Mouse (Mus musculus) cerebellum, adult 11-12 months (tissue): ENCODE results near the gene Ear1.
"Not testable (repeated sequence)": the region's sequence is repeated elsewhere in the genome, so short reads cannot be mapped to it uniquely, and the experiment has no call there.

Source experiments
- DNase-seq: peaks from one replicate; pipeline ENCODE4 v3.0.0; 2022

The Ear1 gene

DNA sequence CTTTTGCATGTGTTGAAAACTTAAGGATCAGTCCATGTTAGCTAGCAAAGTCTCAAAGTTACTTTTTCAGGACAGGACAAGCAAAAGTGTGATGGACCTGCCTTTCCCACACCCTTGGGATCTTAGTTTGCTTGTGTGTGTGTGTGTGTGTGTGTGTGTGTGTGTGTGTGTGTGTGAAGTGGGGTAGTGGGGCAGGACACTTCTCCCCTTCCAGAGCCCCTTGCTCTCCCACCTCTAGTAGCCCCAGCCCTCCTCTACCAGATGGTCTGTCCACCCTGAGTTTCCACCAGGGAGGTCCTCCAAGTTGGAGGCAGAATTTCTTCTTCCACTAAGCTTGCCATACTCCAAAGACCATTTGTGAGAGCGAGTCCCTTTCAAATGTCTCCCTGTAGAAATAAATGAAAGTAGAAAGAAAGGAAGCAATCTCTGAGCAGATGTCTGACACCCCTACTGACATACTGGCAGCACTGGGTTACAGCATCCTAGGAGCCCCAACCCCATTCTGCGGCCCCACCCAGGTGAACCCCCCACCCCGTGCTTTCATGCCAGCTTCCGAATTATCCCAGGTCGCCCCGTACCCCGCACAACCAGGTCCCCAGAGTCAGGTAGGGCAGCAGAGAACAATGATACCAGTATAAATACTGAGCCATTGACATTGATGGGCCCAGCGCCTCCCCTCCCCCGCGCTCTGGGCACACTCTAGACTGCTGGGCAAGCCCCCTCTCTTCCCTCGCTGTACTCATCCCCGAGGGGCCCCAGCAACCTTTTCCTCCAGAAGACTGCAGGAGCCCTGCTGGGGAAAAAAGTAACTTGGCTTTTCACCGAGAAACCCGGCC lies 79.0 kb downstream of the Ear1 start:
- DNase-seq: no peak

DNA sequence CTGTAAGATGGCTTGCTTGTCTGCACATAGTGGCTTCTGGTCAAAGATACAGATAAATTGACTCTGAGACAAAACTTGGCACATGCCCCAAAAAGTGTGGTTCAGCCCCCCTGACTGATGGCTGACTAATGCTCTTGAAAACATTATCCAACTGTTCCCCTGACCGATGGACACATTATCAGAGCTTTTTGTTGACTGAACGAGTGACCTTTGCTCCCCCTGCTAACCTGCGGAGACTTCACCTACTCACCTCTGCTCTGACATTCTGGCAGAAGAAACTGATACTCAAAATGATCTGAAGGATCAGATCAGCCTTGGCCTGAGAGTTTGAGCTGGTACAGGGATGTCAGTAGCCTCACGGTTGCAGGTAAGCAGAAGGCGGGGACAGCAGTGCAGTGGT lies 81.5 kb downstream of the Ear1 start:
- DNase-seq: not testable (repeated sequence)

DNA sequence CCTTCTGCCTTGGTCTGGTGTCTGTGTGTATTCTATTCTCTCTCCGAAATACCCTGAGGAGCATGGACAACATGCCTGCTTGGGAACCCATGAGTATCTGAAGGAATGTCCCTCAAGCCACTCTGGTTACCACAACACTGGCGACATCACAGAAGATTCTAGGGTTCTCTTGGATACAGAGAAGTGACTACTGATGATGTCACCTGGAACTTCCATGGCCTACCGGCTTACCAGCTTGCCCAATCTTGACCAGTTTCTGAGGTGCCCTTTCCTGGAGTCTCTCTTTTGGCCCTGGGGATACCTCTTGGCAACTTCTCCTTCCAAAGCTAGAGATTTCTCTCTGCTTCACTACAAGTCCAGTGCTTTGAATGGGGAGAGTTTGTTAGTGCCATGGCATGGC lies 90.7 kb downstream of the Ear1 start, which contains the start of gene Gm8180:
Gm8180 (minus strand) TSS at position 101 of the 400 bp plus-strand sequence.
- not testable (repeated sequence) for DNase-seq
